Mouse (Mus musculus): ENCODE measurements around the gene Nudt14. TPM values are rescaled to one million over a fixed set of nuclear protein-coding genes. Genes with fewer than 3 reads are reported as not detected.

Gene Nudt14
- polyA plus RNA-seq, 1 experiment from 2014 or later = 90.6 TPM

- Histone ChIP-seq H3K9me3 (ENCODE audit: control insufficient read depth) (no peaks in the 10 kb centered on the region), H3K4me3 (ENCODE audit: low read depth, low read length) (peak overlapping the region; percentile 72), H3K4me1 (replicated peaks; ENCODE audit: control insufficient read depth, insufficient read depth, low read length) (peaks cover 8% of the 10 kb centered on the region), H3K9ac (ENCODE audit: low read depth, low read length) (peak overlapping the region; percentile 72), H3K36me3 (ENCODE audit: control insufficient read depth, insufficient read depth) (no peaks in the 10 kb centered on the region), H3K27me3 (replicated peaks; ENCODE audit: control insufficient read depth, insufficient read depth, low read length) (no peaks in the 10 kb centered on the region), H3K4me2 (replicated peaks; ENCODE audit: low read depth) (peak overlapping the region; percentile 73), H3K27ac (ENCODE audit: low read depth, low read length) (peak overlapping the region; percentile 90; the same call in 1 of the 2 replicates)
- ATAC-seq = 0 out of 2 replicates have a peak, but pooled peaks have one; percentile 3
- TF ChIP-seq CTCF (IDR thresholded peaks at IDR 0.05; ENCODE audit: low read depth) = no peak
- WGBS = 34% methylated on average over 10 of the region's 10 CpGs
Measured at GRCm38 (mm10) chr12:112941156-112941775, 658 bp downstream of the Nudt14 start.

- no peak overlapping the region for H3K27ac ChIP-seq (ENCODE audit: low read depth, low read length)
- no peaks in the 10 kb centered on the region for H3K27me3 ChIP-seq (replicated peaks; ENCODE audit: control insufficient read depth, insufficient read depth, low read length)
- no peaks in the 10 kb centered on the region for H3K36me3 ChIP-seq (ENCODE audit: control insufficient read depth, insufficient read depth)
- no peak overlapping the region for H3K9ac ChIP-seq (ENCODE audit: low read depth, low read length)
- H3K4me3 ChIP-seq (ENCODE audit: low read depth, low read length) = no peak overlapping the region
- no peak for ATAC-seq
- WGBS = 82% methylated on average over 9 of the region's 9 CpGs
- H3K4me1 ChIP-seq (replicated peaks; ENCODE audit: control insufficient read depth, insufficient read depth, low read length) = peaks cover 8% of the 10 kb centered on the region
- H3K4me2 ChIP-seq (replicated peaks; ENCODE audit: low read depth) = peak overlapping the region; percentile 73
- H3K9me3 ChIP-seq (ENCODE audit: control insufficient read depth) = no peaks in the 10 kb centered on the region
- TF ChIP-seq CTCF (IDR thresholded peaks at IDR 0.05; ENCODE audit: low read depth) = no peak
Measured at GRCm38 (mm10) chr12:112940710-112941109, 1.2 kb downstream of the Nudt14 start.

GRCm38 (mm10) chr12:112940238-112940637, 1.7 kb downstream of the Nudt14 start:
- WGBS = 85% methylated on average over 4 of the region's 4 CpGs
- no peak overlapping the region for H3K4me2 ChIP-seq (replicated peaks; ENCODE audit: low read depth)
- 0 out of 2 replicates have a peak, but pooled peaks cover 4% of the 10 kb centered on the region for H3K36me3 ChIP-seq (ENCODE audit: control insufficient read depth, insufficient read depth)
- H3K27me3 ChIP-seq (replicated peaks; ENCODE audit: control insufficient read depth, insufficient read depth, low read length) = no peaks in the 10 kb centered on the region
- no peak overlapping the region for H3K4me3 ChIP-seq (ENCODE audit: low read depth, low read length)
- peaks cover 8% of the 10 kb centered on the region for H3K4me1 ChIP-seq (replicated peaks; ENCODE audit: control insufficient read depth, insufficient read depth, low read length)
- no peak overlapping the region for H3K27ac ChIP-seq (ENCODE audit: low read depth, low read length)
- no peak for TF ChIP-seq CTCF (IDR thresholded peaks at IDR 0.05; ENCODE audit: low read depth)
- no peak overlapping the region for H3K9ac ChIP-seq (ENCODE audit: low read depth, low read length)
- no peaks in the 10 kb centered on the region for H3K9me3 ChIP-seq (ENCODE audit: control insufficient read depth)
- ATAC-seq = no peak

- H3K36me3 ChIP-seq (ENCODE audit: control insufficient read depth, insufficient read depth) = 0 out of 2 replicates have a peak, but pooled peaks cover 6% of the 10 kb centered on the region
- no peak overlapping the region for H3K27ac ChIP-seq (ENCODE audit: low read depth, low read length)
- H3K4me2 ChIP-seq (replicated peaks; ENCODE audit: low read depth) = no peak overlapping the region
- ATAC-seq = no peak
- no peaks in the 10 kb centered on the region for H3K27me3 ChIP-seq (replicated peaks; ENCODE audit: control insufficient read depth, insufficient read depth, low read length)
- H3K4me3 ChIP-seq (ENCODE audit: low read depth, low read length) = no peak overlapping the region
- no peak overlapping the region for H3K9ac ChIP-seq (ENCODE audit: low read depth, low read length)
- H3K4me1 ChIP-seq (replicated peaks; ENCODE audit: control insufficient read depth, insufficient read depth, low read length) = peaks cover 8% of the 10 kb centered on the region
- H3K9me3 ChIP-seq (ENCODE audit: control insufficient read depth) = no peaks in the 10 kb centered on the region
- TF ChIP-seq CTCF (IDR thresholded peaks at IDR 0.05; ENCODE audit: low read depth) = peak; percentile 74
- WGBS = 48% methylated on average over 10 of the region's 10 CpGs
Measured at GRCm38 (mm10) chr12:112938873-112939565, 2.9 kb downstream of the Nudt14 start.

GRCm38 (mm10) chr12:112938366-112938765, 3.6 kb downstream of the Nudt14 start:
- WGBS = 81% methylated on average over 10 of the region's 10 CpGs
- Histone ChIP-seq H3K4me2 (replicated peaks; ENCODE audit: low read depth) (no peak overlapping the region), H3K36me3 (ENCODE audit: control insufficient read depth, insufficient read depth) (0 out of 2 replicates have a peak, but pooled peaks cover 6% of the 10 kb centered on the region), H3K9me3 (ENCODE audit: control insufficient read depth) (no peaks in the 10 kb centered on the region), H3K4me1 (replicated peaks; ENCODE audit: control insufficient read depth, insufficient read depth, low read length) (peaks cover 8% of the 10 kb centered on the region), H3K4me3 (ENCODE audit: low read depth, low read length) (no peak overlapping the region), H3K9ac (ENCODE audit: low read depth, low read length) (no peak overlapping the region), H3K27ac (ENCODE audit: low read depth, low read length) (no peak overlapping the region), H3K27me3 (replicated peaks; ENCODE audit: control insufficient read depth, insufficient read depth, low read length) (no peaks in the 10 kb centered on the region)
- TF ChIP-seq CTCF (IDR thresholded peaks at IDR 0.05; ENCODE audit: low read depth) = no peak
- no peak for ATAC-seq

- no peak for ATAC-seq
- no peak for TF ChIP-seq CTCF (IDR thresholded peaks at IDR 0.05; ENCODE audit: low read depth)
- 64% methylated on average over 9 of the region's 9 CpGs for WGBS
- peaks cover 8% of the 10 kb centered on the region for H3K4me1 ChIP-seq (replicated peaks; ENCODE audit: control insufficient read depth, insufficient read depth, low read length)
- no peak overlapping the region for H3K27ac ChIP-seq (ENCODE audit: low read depth, low read length)
- no peak overlapping the region for H3K4me2 ChIP-seq (replicated peaks; ENCODE audit: low read depth)
- H3K27me3 ChIP-seq (replicated peaks; ENCODE audit: control insufficient read depth, insufficient read depth, low read length) = no peaks in the 10 kb centered on the region
- H3K36me3 ChIP-seq (ENCODE audit: control insufficient read depth, insufficient read depth) = 0 out of 2 replicates have a peak, but pooled peaks cover 6% of the 10 kb centered on the region
- H3K4me3 ChIP-seq (ENCODE audit: low read depth, low read length) = no peak overlapping the region
- H3K9ac ChIP-seq (ENCODE audit: low read depth, low read length) = no peak overlapping the region
- no peaks in the 10 kb centered on the region for H3K9me3 ChIP-seq (ENCODE audit: control insufficient read depth)
Measured at GRCm38 (mm10) chr12:112937906-112938305, 4.0 kb downstream of the Nudt14 start.
